Mouse (Mus musculus) ES-Bruce4 (cell line): ENCODE measurements at regions not wholly inside any gene's neighbourhood (a gene's known extent, or its start where the extent isn't known, plus 50 kb on each side); places are given as distances from the start of the nearest gene placed in this dataset.

Experiments
- CTCF ChIP-seq: IDR thresholded peaks from one replicate; pipeline ENCODE4 v1.8.1; 2011; ENCODE audit warnings: low read depth, low read length
- EP300 ChIP-seq: IDR thresholded peaks from 2 replicates; pipeline ENCODE4 v1.6.1; 2011; ENCODE audit warnings: low read depth, low read length; ENCODE audit not compliant: insufficient read depth
- POLR2A ChIP-seq: IDR thresholded peaks from one replicate; pipeline ENCODE4 v1.8.1; 2011; ENCODE audit warnings: low read length; ENCODE audit not compliant: insufficient read depth

DNA sequence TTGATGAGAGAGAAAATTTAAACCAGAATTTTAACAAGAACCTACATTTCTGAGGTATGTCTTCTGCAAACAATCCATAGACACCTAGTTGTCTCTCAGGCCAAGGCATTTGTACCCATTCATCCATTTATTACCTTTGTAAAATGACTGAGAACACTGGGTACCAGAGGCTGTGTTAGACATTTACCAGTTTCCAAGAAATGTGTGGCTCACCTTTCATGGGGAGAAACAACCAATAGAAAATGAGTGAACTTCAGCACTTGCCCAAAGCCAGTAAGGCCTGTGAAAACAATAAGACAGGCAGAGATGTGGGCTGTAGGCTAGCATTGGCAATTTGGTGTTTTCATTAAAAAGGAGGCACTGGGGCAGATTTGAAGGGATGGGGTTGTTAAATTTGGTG lies 58.2 kb downstream of the Foxa2 start:
- TF ChIP-seq CTCF = no peak
- no peak for TF ChIP-seq POLR2A
- no peak for TF ChIP-seq EP300
